Mouse (Mus musculus): ENCODE data around the gene Arhgap33. TPM values are rescaled to one million over a fixed set of nuclear protein-coding genes. Genes with fewer than 3 reads are reported as not detected.

Gene Arhgap33
- polyA plus RNA-seq, 1 experiment, result not detected

DNA sequence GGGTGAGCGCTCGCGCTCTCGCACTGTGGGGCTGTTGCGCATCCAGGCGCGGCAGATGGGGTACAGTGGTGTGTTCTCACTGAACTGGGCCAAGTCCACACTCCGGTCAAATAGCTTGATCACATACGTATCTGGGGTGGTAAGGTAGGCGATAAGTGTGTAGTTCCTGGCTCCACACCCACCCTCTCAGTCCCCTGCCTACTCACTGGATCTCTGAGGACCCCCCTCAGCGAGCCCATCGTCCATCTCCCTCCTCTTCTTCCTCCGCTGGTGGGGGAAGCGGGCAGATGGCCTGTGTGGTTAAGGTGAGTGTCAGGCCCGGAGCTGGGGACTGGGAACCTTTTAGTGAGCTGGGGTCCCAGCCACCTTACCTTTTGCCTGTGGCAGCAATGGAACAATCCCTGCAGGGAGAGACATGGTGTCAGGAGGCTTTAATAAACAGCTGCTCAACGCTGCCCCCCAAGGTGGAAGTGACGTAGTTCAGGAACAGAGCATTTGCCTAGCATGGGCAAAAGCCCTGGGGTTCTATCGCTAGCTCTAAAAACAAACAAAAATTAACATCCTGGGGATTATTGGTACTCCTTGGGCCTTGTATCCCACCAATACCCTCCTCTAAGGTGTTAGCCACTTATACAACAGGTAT is 22.2 kb upstream of the Arhgap33 start:
- Histone ChIP-seq H3K27ac (ENCODE audit: insufficient read depth, low read depth, low read length) (no peak overlapping the region), H3K4me3 (ENCODE audit: insufficient read depth, low read depth, low read length) (no peak overlapping the region), H3K4me1 (ENCODE audit: control insufficient read depth, insufficient read depth, low read length) (peaks cover 24% of the 10 kb centered on the region)
- TF ChIP-seq CTCF (IDR thresholded peaks at IDR 0.05; ENCODE audit: insufficient read depth, low read depth, low read length), result no peak
- TF ChIP-seq POLR2A (IDR thresholded peaks at IDR 0.05; ENCODE audit: insufficient read depth, low read depth, low read length), result no peak
- 89% methylated on average over 18 of the region's 18 CpGs for WGBS

DNA sequence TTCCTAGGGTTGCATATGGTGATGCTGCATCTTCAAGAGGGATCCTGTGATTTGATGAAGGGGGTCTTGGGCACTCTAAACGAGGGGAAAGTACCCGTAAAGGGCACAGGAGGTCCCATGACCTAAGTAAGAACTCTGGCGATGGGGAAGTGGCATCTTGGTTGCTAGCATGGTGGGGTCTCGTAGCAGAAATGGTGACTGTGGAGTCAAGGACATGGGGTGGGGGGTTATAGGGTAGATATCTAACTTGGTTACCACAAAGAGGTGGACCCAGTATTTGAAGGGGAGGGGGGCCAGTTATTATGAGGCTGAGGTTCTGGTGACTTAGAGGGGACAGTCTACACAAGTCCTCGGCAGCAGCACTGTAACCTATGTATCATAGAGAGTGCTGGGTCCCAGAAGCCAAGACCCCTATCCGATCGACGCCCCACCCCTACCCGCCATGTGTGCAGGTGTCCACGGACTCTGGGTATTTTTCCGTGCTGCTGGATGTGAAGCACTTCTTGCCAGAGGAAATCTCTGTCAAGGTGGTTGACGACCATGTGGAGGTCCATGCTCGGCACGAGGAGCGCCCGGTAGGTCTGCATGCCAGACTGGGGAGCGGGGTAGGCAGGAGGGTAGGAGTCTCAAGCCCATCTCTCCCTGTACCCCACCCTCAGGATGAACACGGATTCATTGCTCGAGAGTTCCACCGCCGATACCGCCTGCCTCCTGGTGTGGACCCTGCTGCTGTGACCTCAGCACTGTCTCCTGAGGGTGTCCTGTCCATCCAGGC is 19.1 kb upstream of the Arhgap33 start:
- H3K27ac ChIP-seq (ENCODE audit: insufficient read depth, low read depth, low read length), result no peak overlapping the region
- no peak for TF ChIP-seq POLR2A (IDR thresholded peaks at IDR 0.05; ENCODE audit: insufficient read depth, low read depth, low read length)
- no peak for TF ChIP-seq CTCF (IDR thresholded peaks at IDR 0.05; ENCODE audit: insufficient read depth, low read depth, low read length)
- 82% methylated on average over 22 of the region's 22 CpGs for WGBS
- H3K4me3 ChIP-seq (ENCODE audit: insufficient read depth, low read depth, low read length), result no peak overlapping the region
- peaks cover 23% of the 10 kb centered on the region for H3K4me1 ChIP-seq (ENCODE audit: control insufficient read depth, insufficient read depth, low read length)

DNA sequence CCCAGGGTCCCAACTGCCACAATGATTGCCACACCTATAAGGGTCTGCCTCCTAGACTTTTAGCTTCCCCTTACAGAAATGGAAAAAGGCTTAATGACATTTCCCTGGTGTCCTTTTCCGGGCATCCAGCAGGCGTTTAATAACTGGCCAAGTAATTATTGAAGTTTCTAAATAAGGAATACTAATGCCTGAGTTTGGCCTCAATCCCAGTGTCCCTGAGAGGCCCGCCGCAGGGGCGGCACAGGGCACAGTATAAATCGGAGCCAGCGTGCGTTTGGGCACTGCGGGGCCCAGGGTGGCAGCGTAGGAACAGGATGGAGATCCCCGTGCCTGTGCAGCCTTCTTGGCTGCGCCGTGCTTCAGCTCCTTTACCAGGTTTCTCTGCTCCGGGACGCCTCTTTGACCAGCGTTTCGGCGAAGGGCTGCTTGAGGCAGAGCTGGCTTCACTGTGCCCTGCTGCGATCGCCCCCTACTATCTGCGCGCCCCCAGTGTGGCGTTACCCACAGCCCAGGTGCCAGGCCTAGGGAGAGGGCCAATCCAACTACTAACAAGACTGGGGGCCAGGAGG is 18.2 kb upstream of the Arhgap33 start:
- WGBS, result under 1% methylated on average over 23 of the region's 23 CpGs
- Histone ChIP-seq H3K4me1 (ENCODE audit: control insufficient read depth, insufficient read depth, low read length) (peaks cover 18% of the 10 kb centered on the region), H3K27ac (ENCODE audit: insufficient read depth, low read depth, low read length) (peak overlapping the region; percentile 52), H3K4me3 (ENCODE audit: insufficient read depth, low read depth, low read length) (peak overlapping the region; percentile 44)
- TF ChIP-seq POLR2A (IDR thresholded peaks at IDR 0.05; ENCODE audit: insufficient read depth, low read depth, low read length), result no peak
- no peak for TF ChIP-seq CTCF (IDR thresholded peaks at IDR 0.05; ENCODE audit: insufficient read depth, low read depth, low read length)

DNA sequence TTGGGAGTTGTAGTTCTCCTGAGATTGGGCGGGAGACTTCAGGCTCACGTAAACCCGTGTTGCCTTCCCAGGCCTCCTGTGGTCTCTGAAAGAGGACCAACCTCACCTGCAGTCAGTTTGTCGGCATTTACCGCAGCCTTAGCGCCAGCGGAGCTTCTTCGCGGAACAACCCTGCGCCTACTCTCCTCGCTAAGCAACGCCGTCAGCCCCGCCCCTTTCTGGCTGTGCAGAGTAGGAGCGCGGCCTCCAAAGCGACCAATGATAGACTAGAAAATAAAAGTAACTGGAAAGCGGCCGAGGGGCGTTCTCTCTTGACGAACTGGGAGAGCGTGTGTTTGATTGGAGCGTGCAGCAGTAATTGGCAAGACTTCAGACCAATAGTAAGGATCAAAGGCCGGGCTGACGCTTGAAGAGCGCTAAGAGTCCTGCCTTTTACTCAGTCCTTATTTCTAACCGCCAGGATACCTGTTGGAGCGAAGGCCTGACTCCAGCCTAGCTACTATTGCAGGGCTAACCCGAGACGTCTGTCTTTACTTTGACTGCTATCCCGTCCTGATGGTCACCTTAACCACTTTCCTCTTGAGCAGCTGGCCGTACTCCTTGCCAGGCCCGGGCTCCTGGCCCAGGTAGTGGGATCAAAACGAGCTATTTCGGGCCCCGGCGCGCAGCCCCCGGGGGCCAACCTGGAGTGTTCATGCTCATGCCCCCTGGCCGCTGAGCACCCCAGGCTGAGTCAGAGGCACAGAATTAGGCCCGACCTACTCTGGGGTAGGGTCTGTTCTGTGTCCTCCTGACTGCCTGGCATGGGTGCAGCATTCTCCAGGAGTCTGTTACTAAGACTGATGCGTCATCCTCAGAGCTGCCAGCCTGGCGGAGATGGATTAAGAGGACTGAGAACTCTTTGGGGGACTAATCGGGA is 17.5 kb upstream of the Arhgap33 start, which contains the start of the genes Hspb6 and Proser3:
Hspb6 (plus strand) TSS at position 77 of the 919 bp plus-strand sequence.
Proser3 (minus strand) TSS at position 198 of the 919 bp plus-strand sequence.
- Histone ChIP-seq H3K4me1 (ENCODE audit: control insufficient read depth, insufficient read depth, low read length) (peaks cover 13% of the 10 kb centered on the region), H3K27ac (ENCODE audit: insufficient read depth, low read depth, low read length) (peak within 1 kb of the TSS; percentile 90), H3K4me3 (ENCODE audit: insufficient read depth, low read depth, low read length) (peak within 1 kb of the TSS; percentile 72)
- WGBS, result under 1% methylated on average over 44 of the region's 44 CpGs
- TF ChIP-seq POLR2A (IDR thresholded peaks at IDR 0.05; ENCODE audit: insufficient read depth, low read depth, low read length) (no peak; the same call in 1 of the 2 replicates), CTCF (IDR thresholded peaks at IDR 0.05; ENCODE audit: insufficient read depth, low read depth, low read length) (peak; percentile 10; the same call in 1 of the 2 replicates)

DNA sequence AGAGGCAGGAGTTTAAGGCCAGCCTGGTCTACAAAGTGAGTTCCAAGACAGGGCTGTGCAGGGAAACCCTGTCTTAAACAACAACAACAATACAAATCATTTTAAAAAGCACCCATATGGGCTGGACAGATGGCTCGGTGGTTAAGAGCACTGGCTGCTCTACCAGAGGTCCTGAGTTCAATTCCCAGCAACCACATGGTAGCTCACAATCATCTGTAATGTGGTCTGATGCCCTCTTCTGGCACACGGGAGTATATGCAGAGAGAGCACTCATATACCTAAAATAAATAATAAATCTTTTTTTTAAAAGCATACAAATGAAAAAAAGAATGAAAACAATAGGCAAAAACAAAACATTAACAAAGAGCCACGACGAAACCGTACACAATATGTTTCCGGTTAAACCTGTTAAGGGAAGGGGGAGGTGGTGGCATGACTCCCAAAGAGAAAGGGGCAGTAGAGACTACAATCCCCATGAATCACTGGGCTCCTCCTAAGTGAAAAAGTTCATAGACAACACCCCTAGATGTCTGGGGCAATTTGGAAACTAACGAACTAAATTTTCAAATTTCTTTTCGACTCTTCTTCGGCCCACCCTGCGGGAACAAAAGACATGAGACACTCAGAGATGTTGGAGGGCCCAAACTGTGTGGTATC is 16.7 kb upstream of the Arhgap33 start:
- TF ChIP-seq POLR2A (IDR thresholded peaks at IDR 0.05; ENCODE audit: insufficient read depth, low read depth, low read length), result no peak
- TF ChIP-seq CTCF (IDR thresholded peaks at IDR 0.05; ENCODE audit: insufficient read depth, low read depth, low read length), result no peak
- H3K4me3 ChIP-seq (ENCODE audit: insufficient read depth, low read depth, low read length), result peak overlapping the region; percentile 72
- peaks cover 13% of the 10 kb centered on the region for H3K4me1 ChIP-seq (ENCODE audit: control insufficient read depth, insufficient read depth, low read length)
- WGBS, result 3% methylated on average over 10 of the region's 10 CpGs
- peak overlapping the region; percentile 90 for H3K27ac ChIP-seq (ENCODE audit: insufficient read depth, low read depth, low read length)

DNA sequence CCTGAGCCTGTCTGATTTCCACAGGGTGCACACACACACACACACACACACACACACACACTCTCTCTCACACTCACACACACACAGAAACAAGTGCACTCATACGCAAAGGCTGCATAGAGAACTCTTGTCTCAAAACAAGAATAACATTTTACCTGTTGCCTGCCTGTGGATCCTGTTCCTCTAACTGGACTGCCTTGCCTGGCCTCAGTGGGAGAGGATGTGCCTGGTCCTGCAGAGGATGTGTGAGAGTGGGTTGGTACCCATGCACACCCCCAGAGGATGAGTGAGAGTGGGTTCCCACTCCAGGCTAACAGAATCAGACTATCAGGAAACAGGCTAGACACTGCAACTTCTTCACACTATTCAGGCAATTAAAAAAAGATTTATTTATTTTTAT is 15.7 kb upstream of the Arhgap33 start:
- Histone ChIP-seq H3K4me1 (ENCODE audit: control insufficient read depth, insufficient read depth, low read length) (peaks cover 13% of the 10 kb centered on the region), H3K27ac (ENCODE audit: insufficient read depth, low read depth, low read length) (no peak overlapping the region), H3K4me3 (ENCODE audit: insufficient read depth, low read depth, low read length) (no peak overlapping the region)
- WGBS, result 92% methylated on average over 1 of the region's 1 CpGs
- TF ChIP-seq POLR2A (IDR thresholded peaks at IDR 0.05; ENCODE audit: insufficient read depth, low read depth, low read length), result no peak
- no peak for TF ChIP-seq CTCF (IDR thresholded peaks at IDR 0.05; ENCODE audit: insufficient read depth, low read depth, low read length)

DNA sequence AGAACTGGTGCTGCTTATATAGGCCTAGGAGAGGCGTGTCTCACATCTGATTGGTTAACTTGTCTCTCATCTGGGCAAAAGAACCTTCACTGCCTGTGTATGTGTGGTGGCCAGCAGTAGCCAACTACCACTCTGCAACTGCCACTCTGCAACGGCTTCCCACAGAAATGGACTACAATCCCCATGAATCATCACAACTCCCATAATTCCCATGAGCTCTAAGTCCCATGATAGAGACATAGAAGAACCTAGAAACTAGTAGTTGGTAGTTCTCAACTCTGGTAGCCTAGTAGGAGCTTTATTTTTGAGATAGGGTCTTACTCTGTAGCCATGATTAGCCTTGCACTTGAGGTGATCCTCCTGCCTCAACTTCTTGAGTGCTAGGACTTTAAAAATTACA is 15.0 kb upstream of the Arhgap33 start:
- TF ChIP-seq CTCF (IDR thresholded peaks at IDR 0.05; ENCODE audit: insufficient read depth, low read depth, low read length) (no peak), POLR2A (IDR thresholded peaks at IDR 0.05; ENCODE audit: insufficient read depth, low read depth, low read length) (no peak)
- H3K27ac ChIP-seq (ENCODE audit: insufficient read depth, low read depth, low read length), result no peak overlapping the region
- H3K4me1 ChIP-seq (ENCODE audit: control insufficient read depth, insufficient read depth, low read length), result peaks cover 13% of the 10 kb centered on the region
- no peak overlapping the region for H3K4me3 ChIP-seq (ENCODE audit: insufficient read depth, low read depth, low read length)
- 86% methylated on average over 2 of the region's 2 CpGs for WGBS

DNA sequence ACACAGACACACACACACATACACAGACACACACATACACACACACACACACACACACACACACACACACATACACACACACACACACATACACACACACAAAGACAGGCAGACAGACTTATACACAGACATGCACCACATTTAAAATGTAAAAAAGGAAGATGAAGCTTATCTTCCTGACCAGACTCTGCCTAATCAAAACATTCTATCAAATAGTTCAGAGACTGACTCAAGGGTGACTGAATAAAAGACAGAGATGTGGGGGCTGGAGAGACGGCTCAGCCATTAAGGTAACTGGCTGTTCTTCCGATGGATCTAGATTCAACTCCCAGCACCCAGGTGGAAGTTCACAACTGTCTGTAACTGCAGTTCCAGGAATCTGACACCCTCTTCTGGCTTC is 9.5 kb upstream of the Arhgap33 start:
- Histone ChIP-seq H3K27ac (ENCODE audit: insufficient read depth, low read depth, low read length) (no peak overlapping the region), H3K4me3 (ENCODE audit: insufficient read depth, low read depth, low read length) (no peak overlapping the region), H3K4me1 (ENCODE audit: control insufficient read depth, insufficient read depth, low read length) (no peaks in the 10 kb centered on the region)
- TF ChIP-seq POLR2A (IDR thresholded peaks at IDR 0.05; ENCODE audit: insufficient read depth, low read depth, low read length) (no peak), CTCF (IDR thresholded peaks at IDR 0.05; ENCODE audit: insufficient read depth, low read depth, low read length) (no peak)
- WGBS, result 86% methylated on average over 2 of the region's 2 CpGs

Data from olfactory bulb, adult 2 months (tissue).